Mouse (Mus musculus) midbrain, embryonic 16.5 days (tissue): Measurements from ENCODE around the gene Sucla2. TPM values are rescaled to one million over a fixed set of nuclear protein-coding genes. Genes with fewer than 3 reads are reported as not detected.
A peak's percentile ranks its signal among the peaks of the same experiment; 100 is the strongest.

Experiments
- ATAC-seq: fragments of 200-750 bp; cut with Nextera tagmentation; 2 replicates; pipeline ENCODE4 v1.8.0; 2017; ENCODE audit warnings: moderate TSS enrichment
- H3K27ac ChIP-seq: fragments of 300-500 bp; sonication (generic); 2 replicates; pipeline ENCODE4 v1.5.1; 2014; ENCODE audit warnings: mild to moderate bottlenecking, low read length, mixed read lengths
- H3K27me3 ChIP-seq: fragments of 300-500 bp; sonication (generic); 2 replicates; pipeline ENCODE4 v1.6.1; 2014; ENCODE audit warnings: low read depth, low read length, mixed read lengths; ENCODE audit not compliant: control insufficient read depth, insufficient read depth
- H3K36me3 ChIP-seq: fragments of 300-500 bp; sonication (generic); 2 replicates; pipeline ENCODE4 v1.6.1; 2014; ENCODE audit warnings: mild to moderate bottlenecking, low read length, moderate library complexity, mixed read lengths; ENCODE audit not compliant: control insufficient read depth, insufficient read depth
- H3K4me1 ChIP-seq: fragments of 300-500 bp; sonication (generic); 2 replicates; pipeline ENCODE4 v1.6.1; 2014; ENCODE audit warnings: mild to moderate bottlenecking, low read length, mixed read lengths; ENCODE audit not compliant: control insufficient read depth, insufficient read depth
- H3K4me2 ChIP-seq: fragments of 300-500 bp; sonication (generic); 2 replicates; pipeline ENCODE4 v1.6.1; 2014; ENCODE audit warnings: mild to moderate bottlenecking, low read length, mixed read lengths
- H3K4me3 ChIP-seq: fragments of 300-500 bp; sonication (generic); 2 replicates; pipeline ENCODE4 v1.5.1; 2014; ENCODE audit warnings: low read depth, mild to moderate bottlenecking, low read length, moderate library complexity, mixed read lengths
- H3K9ac ChIP-seq: fragments of 300-500 bp; sonication (generic); 2 replicates; pipeline ENCODE4 v1.6.1; 2014; ENCODE audit warnings: low read depth, low read length, mixed read lengths
- H3K9me3 ChIP-seq: fragments of 300-500 bp; sonication (generic); replicated peaks from 2 replicates; pipeline ENCODE4 v1.6.1; 2014; ENCODE audit warnings: mild to moderate bottlenecking, low read length, mixed read lengths; ENCODE audit not compliant: control insufficient read depth, poor library complexity, severe bottlenecking
- WGBS: fragments of 180-500 bp; shearing (Covaris S2); extraction: QIAGEN DNeasy Blood & Tissue Kit; methylation state at CpG from one replicate; pipeline ENCODE4 v1.1.7; 2014; 5-methylcytosine and 5-hydroxymethylcytosine counted together
- polyA plus RNA-seq: library from polyadenylated mRNA; unstranded; fragments of >200 nt; fragmentation: Nextera tagmentation; extraction: Ambion mirVana; gene quantifications from 2 replicates; pipeline ENCODE4 v1.2.1, GENCODE M21; 2015

The Sucla2 gene
- 119 and 128 TPM in 2 replicates for polyA plus RNA-seq

- peak within 1 kb of the TSS; percentile 42 for H3K4me2 ChIP-seq
- WGBS, result under 1% methylated on average over 37 of the region's 41 CpGs
- ATAC-seq, result peak; percentile 99
- H3K27ac ChIP-seq, result peak within 1 kb of the TSS; percentile 95
- no peaks in the 10 kb centered on the region for H3K27me3 ChIP-seq
- H3K4me3 ChIP-seq, result peak within 1 kb of the TSS; percentile 52
- H3K9ac ChIP-seq, result peak within 1 kb of the TSS; percentile 70
- H3K4me1 ChIP-seq, result peaks cover 3% of the 10 kb centered on the region; the same call in 1 of the 2 replicates
- H3K36me3 ChIP-seq, result no peaks in the 10 kb centered on the region
- no peaks in the 10 kb centered on the region for H3K9me3 ChIP-seq
Measured at GRCm38 (mm10) chr14:73524766-73525448, at the start of gene Sucla2. TSS of gene Sucla2 (plus strand) at chr14:73525319.

- H3K9ac ChIP-seq, result no peak overlapping the region
- H3K36me3 ChIP-seq, result no peaks in the 10 kb centered on the region
- H3K27ac ChIP-seq, result no peak overlapping the region
- H3K4me1 ChIP-seq, result peaks cover 5% of the 10 kb centered on the region
- H3K4me3 ChIP-seq, result no peak overlapping the region
- no peaks in the 10 kb centered on the region for H3K27me3 ChIP-seq
- H3K4me2 ChIP-seq, result no peak overlapping the region
- no peak; the same call in 1 of the 2 replicates for ATAC-seq
- H3K9me3 ChIP-seq, result no peaks in the 10 kb centered on the region
- WGBS, result 64% methylated on average over 7 of the region's 7 CpGs
Measured at GRCm38 (mm10) chr14:73475506-73475905, 49.6 kb upstream of the Sucla2 start.

- no peaks in the 10 kb centered on the region for H3K9me3 ChIP-seq
- no peak overlapping the region for H3K4me3 ChIP-seq
- H3K36me3 ChIP-seq, result no peaks in the 10 kb centered on the region
- no peak overlapping the region for H3K9ac ChIP-seq
- H3K4me1 ChIP-seq, result peaks cover 5% of the 10 kb centered on the region
- no peak overlapping the region for H3K27ac ChIP-seq
- H3K27me3 ChIP-seq, result no peaks in the 10 kb centered on the region
- ATAC-seq, result no peak
- 64% methylated on average over 8 of the region's 8 CpGs for WGBS
- no peak overlapping the region for H3K4me2 ChIP-seq
Measured at GRCm38 (mm10) chr14:73476361-73476934, 48.7 kb upstream of the Sucla2 start.

- no peak overlapping the region for H3K9ac ChIP-seq
- H3K27ac ChIP-seq, result no peak overlapping the region
- 96% methylated on average over 10 of the region's 10 CpGs for WGBS
- H3K4me3 ChIP-seq, result no peak overlapping the region
- ATAC-seq, result no peak
- H3K4me1 ChIP-seq, result peaks cover 5% of the 10 kb centered on the region
- H3K36me3 ChIP-seq, result no peaks in the 10 kb centered on the region
- no peaks in the 10 kb centered on the region for H3K9me3 ChIP-seq
- H3K27me3 ChIP-seq, result no peaks in the 10 kb centered on the region
- H3K4me2 ChIP-seq, result no peak overlapping the region
Measured at GRCm38 (mm10) chr14:73477077-73477476, 48.0 kb upstream of the Sucla2 start.

DNA sequence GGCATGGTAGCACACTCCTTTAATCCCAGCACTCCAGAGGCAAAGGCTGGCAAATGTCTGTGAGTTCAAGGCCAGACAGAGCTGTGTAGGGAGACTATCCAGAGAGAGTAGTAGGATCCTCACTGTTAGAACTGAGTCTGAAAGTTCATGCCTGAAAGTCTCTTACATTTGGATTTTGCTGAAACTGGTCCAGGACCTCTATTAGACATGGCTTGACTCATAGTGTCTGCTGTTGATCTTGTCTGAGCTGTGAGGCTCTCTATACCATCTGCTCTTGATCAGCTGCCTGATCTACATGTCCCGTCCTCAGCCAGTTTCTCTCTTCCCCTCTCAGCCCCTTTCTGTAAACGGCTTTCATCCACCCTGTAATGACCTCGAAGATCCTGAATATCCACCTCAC lies 46.8 kb upstream of the Sucla2 start:
- no peak overlapping the region for H3K27ac ChIP-seq
- 84% methylated on average over 3 of the region's 3 CpGs for WGBS
- H3K36me3 ChIP-seq, result no peaks in the 10 kb centered on the region
- H3K4me1 ChIP-seq, result no peaks in the 10 kb centered on the region; the same call in 1 of the 2 replicates
- no peaks in the 10 kb centered on the region for H3K27me3 ChIP-seq
- no peak overlapping the region for H3K4me3 ChIP-seq
- H3K9ac ChIP-seq, result no peak overlapping the region
- H3K9me3 ChIP-seq, result no peaks in the 10 kb centered on the region
- H3K4me2 ChIP-seq, result no peak overlapping the region
- ATAC-seq, result no peak

DNA sequence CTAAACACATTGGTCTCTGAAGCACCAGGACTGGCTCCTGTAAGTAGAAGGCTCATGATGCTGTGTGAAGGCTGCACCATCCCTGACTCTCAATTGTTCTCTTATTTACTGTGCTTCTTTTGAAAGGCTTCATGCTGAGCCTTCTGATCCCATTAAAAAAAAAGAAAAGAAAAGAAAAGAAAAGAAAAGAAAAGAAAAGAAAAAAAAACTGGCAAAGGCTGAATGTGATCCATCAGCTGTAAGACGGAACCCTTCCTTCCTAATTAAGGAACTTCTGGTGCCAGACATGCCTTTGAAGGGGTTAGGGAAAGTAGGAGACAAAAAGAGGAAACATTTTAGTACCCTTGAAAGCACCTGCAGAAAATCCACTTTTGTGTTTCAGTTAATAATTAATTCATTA lies 45.3 kb upstream of the Sucla2 start:
- 21% methylated on average over 1 of the region's 1 CpGs for WGBS
- Histone ChIP-seq H3K9ac (no peak overlapping the region), H3K4me2 (no peak overlapping the region), H3K27me3 (no peaks in the 10 kb centered on the region), H3K9me3 (no peaks in the 10 kb centered on the region), H3K4me1 (no peaks in the 10 kb centered on the region), H3K27ac (no peak overlapping the region), H3K4me3 (no peak overlapping the region), H3K36me3 (no peaks in the 10 kb centered on the region)
- ATAC-seq, result no peak

DNA sequence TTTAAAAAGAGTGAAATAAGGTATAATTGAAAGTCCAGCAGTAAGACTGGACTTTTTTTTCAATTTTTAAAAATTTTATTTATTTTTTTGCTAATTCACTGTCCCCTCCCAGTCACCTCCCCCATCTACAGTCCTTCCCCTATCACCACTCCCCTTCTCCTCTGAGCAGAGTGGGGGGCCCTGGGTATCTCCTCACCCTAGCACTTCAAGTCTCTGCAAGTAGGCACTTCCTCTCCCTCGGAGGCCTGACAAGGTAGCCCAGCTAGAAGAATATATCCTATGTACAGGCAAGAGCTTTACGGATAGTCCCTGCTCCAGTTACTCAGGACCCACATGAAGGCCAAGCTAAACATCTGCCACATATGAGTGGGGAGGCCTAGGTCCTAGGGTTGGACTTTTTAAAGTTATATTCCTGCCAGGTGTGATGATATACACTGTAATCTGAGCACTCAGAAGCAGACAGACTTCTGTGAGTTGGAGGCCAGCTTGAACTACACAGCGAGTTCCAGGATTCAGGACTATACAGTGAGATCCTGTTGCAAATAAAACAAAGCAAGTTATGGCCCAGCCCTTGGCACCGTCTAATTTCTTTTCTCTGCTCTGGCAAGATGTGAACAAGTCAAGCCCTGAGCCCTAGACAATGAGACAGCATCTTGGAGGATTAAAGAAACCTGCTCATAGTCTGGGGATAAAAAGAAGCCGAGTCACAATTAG lies 41.4 kb upstream of the Sucla2 start:
- no peak for ATAC-seq
- Histone ChIP-seq H3K36me3 (no peaks in the 10 kb centered on the region), H3K9me3 (no peaks in the 10 kb centered on the region), H3K27me3 (no peaks in the 10 kb centered on the region), H3K4me2 (no peak overlapping the region), H3K4me3 (no peak overlapping the region), H3K4me1 (no peaks in the 10 kb centered on the region), H3K9ac (no peak overlapping the region), H3K27ac (no peak overlapping the region)
- WGBS, result 79% methylated on average over 5 of the region's 5 CpGs

GRCm38 (mm10) chr14:73484366-73485110 lies 40.6 kb upstream of the Sucla2 start:
- no peaks in the 10 kb centered on the region for H3K4me1 ChIP-seq
- no peaks in the 10 kb centered on the region for H3K36me3 ChIP-seq
- no peak for ATAC-seq
- no peaks in the 10 kb centered on the region for H3K9me3 ChIP-seq
- H3K27me3 ChIP-seq, result no peaks in the 10 kb centered on the region
- no peak overlapping the region for H3K9ac ChIP-seq
- no peak overlapping the region for H3K4me3 ChIP-seq
- H3K4me2 ChIP-seq, result no peak overlapping the region
- no peak overlapping the region for H3K27ac ChIP-seq
- 63% methylated on average over 3 of the region's 3 CpGs for WGBS
